Mouse (Mus musculus) urinary bladder, postnatal 10 days (tissue): Measurements from ENCODE around the gene Mast2.

Source experiments
- DNase-seq: peaks from one replicate; pipeline ENCODE4 v3.0.0; 2022; ENCODE audit warnings: low spot score

The Mast2 gene

GRCm38 (mm10) chr4:116464126-116464981 lies at the start of gene Mast2:
Mast2 (minus strand) TSS chr4:116464183.
- peak; percentile 35 for DNase-seq

- DNase-seq = peak; percentile 78
These were observed 43.6 kb upstream of the Mast2 start, which contains the start of gene Ipp for GRCm38 (mm10) chr4:116507425-116508218. Ipp (plus strand) TSS chr4:116507549.

GRCm38 (mm10) chr4:116506886-116507424 lies 43.0 kb upstream of the Mast2 start:
- DNase-seq = no peak

- no peak for DNase-seq
These were observed 36.0 kb upstream of the Mast2 start for GRCm38 (mm10) chr4:116499978-116500377.

DNA sequence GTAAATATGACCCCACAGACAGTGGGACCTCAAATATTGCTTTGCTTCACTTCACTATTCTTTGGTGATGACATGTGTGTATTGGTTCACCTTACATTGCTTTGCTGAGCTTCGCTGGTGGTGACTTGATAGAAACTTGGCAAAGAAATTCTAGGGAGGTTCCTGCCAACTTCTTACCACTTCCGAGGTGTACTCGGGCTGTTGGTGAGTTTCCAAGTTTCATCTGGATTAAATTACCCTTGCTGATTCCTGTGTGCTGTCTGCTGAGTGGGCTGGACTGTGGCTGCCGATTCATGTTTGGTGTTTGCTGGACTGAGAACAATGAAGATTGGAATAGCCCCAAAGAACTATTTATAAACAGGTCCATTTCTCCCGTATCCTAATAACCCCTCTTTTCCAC lies 29.7 kb upstream of the Mast2 start:
- no peak for DNase-seq

- DNase-seq = no peak
These were observed 28.5 kb upstream of the Mast2 start for GRCm38 (mm10) chr4:116492460-116492859.

DNA sequence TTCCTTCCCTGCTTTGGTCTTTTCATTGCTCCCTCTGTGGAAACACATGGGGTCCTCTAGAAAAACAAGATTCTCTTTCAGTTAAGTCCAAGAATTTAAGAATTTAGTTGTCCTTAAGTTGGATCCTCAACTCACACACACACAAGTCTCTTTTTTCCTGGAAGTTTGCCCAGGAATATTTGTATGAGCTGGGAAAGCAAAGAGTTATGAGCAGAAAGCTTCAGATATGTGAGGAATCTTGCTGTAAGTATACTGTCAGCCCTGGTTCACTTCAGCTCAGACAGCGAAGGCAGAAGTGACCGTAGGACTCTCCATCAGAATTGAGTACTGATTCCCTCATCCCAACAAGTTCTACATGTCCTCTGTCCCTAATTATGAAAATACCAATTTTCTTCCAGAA lies 27.9 kb upstream of the Mast2 start:
- no peak for DNase-seq

DNA sequence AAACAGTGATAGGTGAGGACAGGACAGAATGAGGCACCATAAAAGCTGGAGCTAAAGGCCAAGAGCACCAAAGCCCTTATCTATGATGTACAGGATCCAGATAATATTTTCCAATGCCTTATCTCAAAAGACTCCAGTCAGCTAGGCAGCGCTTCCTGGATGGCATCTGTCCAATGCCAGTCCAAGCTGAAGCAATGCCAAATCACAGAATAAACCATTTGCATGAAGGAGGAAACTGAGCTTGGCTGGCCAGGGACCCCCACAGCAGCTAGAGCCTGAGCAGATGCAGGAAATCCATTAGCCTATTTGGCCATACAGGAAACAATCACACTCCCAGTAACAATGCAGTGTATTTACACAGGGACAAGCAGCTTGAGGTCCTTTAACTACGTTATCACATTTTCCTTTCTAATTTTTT lies 27.1 kb upstream of the Mast2 start:
- no peak for DNase-seq

- DNase-seq = no peak
These were observed 19.5 kb upstream of the Mast2 start for GRCm38 (mm10) chr4:116483476-116483875.

- no peak for DNase-seq
These were observed 17.3 kb upstream of the Mast2 start for GRCm38 (mm10) chr4:116481322-116481721.

DNA sequence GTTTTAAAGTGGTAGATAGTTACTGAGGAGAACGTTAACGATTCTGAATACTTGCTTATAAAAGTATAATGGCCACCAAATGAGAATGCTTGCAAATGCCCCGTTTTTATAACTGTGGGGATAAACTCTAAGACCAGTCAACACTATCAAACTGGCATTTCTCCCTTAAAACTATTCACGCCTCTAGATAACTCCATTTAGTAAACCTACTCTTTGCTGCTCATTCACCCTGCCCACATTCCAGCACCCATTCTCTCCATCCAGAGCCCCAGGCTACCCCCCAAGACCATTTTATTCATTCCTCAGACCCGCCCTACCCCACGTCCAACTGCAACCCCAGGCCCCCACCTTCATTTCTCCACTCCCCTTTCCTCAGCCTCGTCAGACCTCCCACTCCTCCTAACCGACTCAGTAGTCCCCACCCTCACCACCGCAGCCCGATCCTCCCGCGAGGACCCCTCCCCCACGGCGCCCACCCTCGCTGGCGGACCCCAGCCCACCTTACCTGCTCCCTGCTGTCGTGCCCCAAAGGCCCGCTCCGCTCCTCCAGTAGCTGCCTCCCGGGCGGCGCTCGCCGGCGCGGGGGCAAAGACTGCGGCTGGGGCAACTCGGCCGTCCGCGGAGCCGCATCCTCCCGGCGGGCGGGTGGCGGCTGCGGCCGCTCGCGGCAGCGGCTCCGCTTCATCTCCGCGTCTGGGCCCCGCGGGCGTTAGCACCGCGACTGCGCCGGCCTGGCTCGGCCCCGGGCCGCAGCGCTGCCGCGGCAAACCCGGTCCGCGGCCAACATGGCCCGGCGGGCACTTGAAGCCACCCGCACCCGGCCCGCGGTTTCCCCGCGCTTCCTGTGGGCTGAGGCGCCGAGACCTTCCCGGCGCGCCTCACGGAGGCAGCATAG lies 505 bp downstream of the Mast2 start:
- no peak for DNase-seq

DNA sequence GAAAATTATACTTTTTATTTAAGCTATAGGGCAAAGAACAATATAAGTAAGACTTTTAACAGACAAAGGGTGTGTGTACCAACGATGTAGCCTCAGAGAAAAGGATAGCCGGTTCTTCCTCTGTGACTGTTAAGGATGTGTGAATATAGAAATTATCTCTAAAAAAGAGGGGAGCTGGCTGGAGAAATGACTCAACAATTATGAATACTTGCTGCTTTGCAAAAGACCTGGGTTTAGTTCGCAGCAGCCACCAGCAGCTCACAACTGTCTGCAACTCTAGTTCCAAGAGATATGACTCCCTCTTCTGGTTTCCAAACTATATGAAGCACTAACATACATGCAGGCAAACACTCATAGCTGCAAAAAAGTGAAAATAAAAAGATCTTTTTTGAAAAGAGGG lies 2.0 kb downstream of the Mast2 start:
- no peak for DNase-seq

DNA sequence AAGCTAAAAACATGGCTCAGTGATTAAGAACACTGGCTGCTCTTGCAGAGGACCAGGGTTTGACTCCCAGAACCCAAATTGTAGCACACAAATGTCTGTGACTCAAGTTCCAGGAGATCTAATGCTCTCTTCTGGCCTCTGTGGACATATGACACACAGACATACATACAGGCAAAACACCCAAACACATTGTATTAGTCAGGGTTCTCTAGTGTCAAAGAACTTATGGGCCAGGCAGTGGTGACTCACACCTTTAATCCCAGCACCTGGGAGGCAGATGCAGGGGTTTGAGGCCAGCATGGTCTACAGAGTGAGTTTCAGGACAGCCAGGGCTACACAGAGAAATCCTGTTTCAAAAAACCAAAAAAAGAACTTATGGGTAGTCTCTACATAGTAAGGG lies 12.4 kb downstream of the Mast2 start:
- no peak for DNase-seq

GRCm38 (mm10) chr4:116449951-116450350 lies 14.0 kb downstream of the Mast2 start:
- no peak for DNase-seq

DNA sequence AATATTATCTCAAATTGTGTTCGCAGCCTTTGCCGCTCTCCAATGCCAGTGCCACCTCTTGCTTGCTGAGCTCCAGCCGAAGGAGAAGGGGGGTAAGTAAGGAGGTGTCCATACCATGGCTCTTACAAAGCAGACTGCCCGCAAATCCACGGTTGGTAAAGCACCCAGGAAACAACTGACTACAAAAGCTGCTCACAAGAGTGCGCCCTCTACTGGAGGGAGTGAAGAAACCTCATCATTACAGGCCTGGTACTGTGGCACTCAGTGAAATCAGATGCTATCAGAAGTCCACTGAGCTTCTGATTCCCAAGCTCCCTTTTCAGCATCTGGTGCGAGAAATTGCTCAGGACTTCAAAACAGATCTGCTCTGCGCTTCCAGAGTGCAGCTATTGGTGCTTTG lies 15.3 kb downstream of the Mast2 start:
- no peak for DNase-seq

DNA sequence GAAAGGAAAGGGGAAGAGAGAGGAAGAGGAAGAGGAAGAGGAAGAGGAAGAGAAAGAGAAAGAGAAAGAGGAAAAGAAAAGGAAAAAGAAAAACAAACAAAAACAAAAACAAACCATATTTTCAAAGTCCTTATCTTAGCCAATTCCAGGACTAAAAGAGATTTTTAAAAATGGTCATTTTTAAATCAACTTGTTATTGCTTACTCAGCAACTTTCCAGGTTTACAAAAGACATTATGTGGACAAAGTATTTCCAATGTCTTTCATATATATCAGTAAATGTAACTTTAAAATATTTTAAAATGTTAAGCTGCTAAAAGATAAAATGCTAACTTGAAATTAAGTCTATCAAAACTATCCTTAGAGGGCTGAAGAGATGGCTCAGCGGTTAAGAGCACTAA lies 24.6 kb downstream of the Mast2 start:
- DNase-seq = no peak

DNA sequence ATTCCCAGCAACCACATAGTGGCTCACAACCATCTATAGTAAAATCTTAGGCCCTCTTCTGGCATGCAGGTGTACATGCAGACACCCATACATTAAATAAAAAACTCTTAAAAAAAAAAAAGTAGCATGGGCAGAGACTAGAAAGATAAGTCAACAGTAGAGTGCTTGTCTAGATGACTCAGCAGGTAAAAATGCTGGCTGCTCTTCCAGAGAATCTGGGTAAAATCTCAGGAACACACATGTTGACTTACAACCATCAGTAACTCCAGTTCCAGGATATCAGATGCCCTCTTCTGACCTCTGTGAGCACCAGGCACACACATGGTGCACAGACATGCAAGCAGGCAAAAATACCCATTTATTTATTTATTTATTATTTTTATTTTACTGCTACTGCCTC lies 25.4 kb downstream of the Mast2 start:
- no peak for DNase-seq

DNA sequence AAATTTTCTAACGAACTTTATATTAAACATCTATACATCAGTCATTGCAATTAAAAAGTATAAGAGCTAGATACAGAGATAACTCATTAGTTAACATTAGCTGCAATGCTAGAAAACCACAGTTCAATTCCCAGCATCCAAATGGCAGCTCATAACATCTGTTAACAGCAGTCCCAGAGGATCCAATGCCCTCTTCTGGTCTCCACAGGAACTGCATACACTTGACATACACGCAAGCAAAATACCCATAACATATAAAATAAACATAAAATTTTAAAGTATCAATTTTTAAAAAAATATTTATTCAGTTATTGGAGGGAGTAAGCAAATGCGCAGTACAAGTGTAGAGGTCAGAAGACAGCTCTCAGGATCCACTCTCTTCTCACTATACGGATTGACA lies 28.4 kb downstream of the Mast2 start:
- no peak for DNase-seq

DNA sequence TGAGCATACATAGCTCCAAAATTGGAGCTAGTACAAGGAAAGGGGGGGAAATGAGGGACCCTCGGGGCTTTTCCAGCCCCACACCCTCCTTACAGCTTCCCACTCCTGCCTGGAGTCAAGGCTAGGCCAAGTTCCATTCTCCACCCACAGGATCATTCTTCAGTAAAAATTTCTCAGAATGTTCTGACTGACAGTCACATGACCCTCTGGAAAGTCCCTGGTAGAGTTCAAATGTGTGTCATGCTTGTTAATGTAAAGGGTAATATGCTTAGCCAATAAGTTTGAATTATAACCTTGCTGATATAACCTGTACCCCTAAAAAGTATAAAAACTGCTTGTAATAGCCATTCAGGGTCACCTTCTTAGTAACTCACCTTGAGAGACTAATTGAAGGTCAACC lies 41.8 kb downstream of the Mast2 start:
- no peak for DNase-seq

- no peak for DNase-seq
These were observed 42.8 kb downstream of the Mast2 start for GRCm38 (mm10) chr4:116421170-116421569.

GRCm38 (mm10) chr4:116412993-116413392 lies 51.0 kb downstream of the Mast2 start:
- no peak for DNase-seq

DNA sequence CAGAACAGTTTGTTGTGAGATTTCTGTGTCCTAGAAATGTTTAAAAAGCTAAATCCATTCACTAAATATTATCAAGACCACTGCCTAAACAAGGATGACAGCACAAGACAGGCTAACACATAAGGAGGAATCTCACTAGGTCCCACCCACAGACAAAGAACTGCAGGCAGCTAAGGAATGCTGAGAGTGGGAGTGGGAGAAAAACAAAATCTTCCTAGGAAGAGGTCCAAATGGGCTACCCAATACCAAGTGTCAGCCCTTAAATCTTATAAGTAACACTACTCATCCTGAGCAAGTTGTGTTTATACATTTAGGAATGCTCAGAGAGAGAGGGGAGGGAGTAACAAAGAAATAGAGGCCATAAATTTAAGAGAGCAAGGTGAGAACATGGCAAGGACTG lies 52.6 kb downstream of the Mast2 start:
- no peak for DNase-seq
